Mouse (Mus musculus) ovary, adult 18-20 months (tissue): ENCODE measurements at regions not wholly inside any gene's neighbourhood (a gene's known extent, or its start where the extent isn't known, plus 50 kb on each side); places are given as distances from the start of the nearest gene placed in this dataset.
"Not testable (repeated sequence)": the region's sequence is repeated elsewhere in the genome, so short reads cannot be mapped to it uniquely, and the experiment has no call there.

ENCODE experiments used
- DNase-seq: peaks from one replicate; pipeline ENCODE4 v3.0.0; 2022; ENCODE audit warnings: low spot score, mixed read lengths

- DNase-seq, result not testable (repeated sequence)
Measured at GRCm38 (mm10) chr14:53582528-53582927, 671.4 kb downstream of the Dad1 start.

GRCm38 (mm10) chr14:53581734-53582133 is 672.2 kb downstream of the Dad1 start:
- DNase-seq, result not testable (repeated sequence)

- DNase-seq, result not testable (repeated sequence)
Measured at GRCm38 (mm10) chr14:53576927-53577326, 677.0 kb downstream of the Dad1 start.

GRCm38 (mm10) chr14:53572701-53573100 is 681.2 kb downstream of the Dad1 start:
- DNase-seq, result not testable (repeated sequence)

GRCm38 (mm10) chr14:53562606-53563005 is 691.3 kb downstream of the Dad1 start:
- no peak for DNase-seq

GRCm38 (mm10) chr14:53560146-53560545 is 693.8 kb downstream of the Dad1 start:
- DNase-seq, result not testable (repeated sequence)

GRCm38 (mm10) chr14:53559386-53559920 is 694.5 kb downstream of the Dad1 start:
- not testable (repeated sequence) for DNase-seq

GRCm38 (mm10) chr14:53553771-53554170 is 700.1 kb downstream of the Dad1 start:
- no peak for DNase-seq

GRCm38 (mm10) chr14:53547365-53547764 is 706.5 kb downstream of the Dad1 start:
- DNase-seq, result not testable (repeated sequence)

- no peak for DNase-seq
Measured at GRCm38 (mm10) chr14:53545351-53545750, 708.6 kb downstream of the Dad1 start.

GRCm38 (mm10) chr14:53541640-53542039 is 712.3 kb downstream of the Dad1 start:
- not testable (repeated sequence) for DNase-seq

GRCm38 (mm10) chr14:53537895-53538294 is 716.0 kb downstream of the Dad1 start:
- DNase-seq, result not testable (repeated sequence)

GRCm38 (mm10) chr14:53523430-53523829 is 730.5 kb downstream of the Dad1 start:
- DNase-seq, result not testable (repeated sequence)

- not testable (repeated sequence) for DNase-seq
Measured at GRCm38 (mm10) chr14:53518954-53519353, 735.0 kb downstream of the Dad1 start.

GRCm38 (mm10) chr14:53516623-53517238 is 737.2 kb downstream of the Dad1 start:
- not testable (repeated sequence) for DNase-seq

GRCm38 (mm10) chr14:53505389-53505788 is 748.5 kb downstream of the Dad1 start:
- not testable (repeated sequence) for DNase-seq

GRCm38 (mm10) chr14:53488383-53488782 is 765.5 kb downstream of the Dad1 start:
- DNase-seq, result not testable (repeated sequence)

- not testable (repeated sequence) for DNase-seq
Measured at GRCm38 (mm10) chr14:53487611-53488010, 766.3 kb downstream of the Dad1 start.

- not testable (repeated sequence) for DNase-seq
Measured at GRCm38 (mm10) chr14:53474170-53474569, 779.7 kb downstream of the Dad1 start.

- DNase-seq, result not testable (repeated sequence)
Measured at GRCm38 (mm10) chr14:53460790-53461189, 793.1 kb downstream of the Dad1 start.

- DNase-seq, result no peak
Measured at GRCm38 (mm10) chr14:53454001-53454400, 799.9 kb downstream of the Dad1 start.

GRCm38 (mm10) chr14:53439643-53440042 is 814.3 kb downstream of the Dad1 start:
- not testable (repeated sequence) for DNase-seq

GRCm38 (mm10) chr14:53430130-53430529 is 823.8 kb downstream of the Dad1 start:
- not testable (repeated sequence) for DNase-seq

GRCm38 (mm10) chr14:53428447-53428846 is 825.5 kb downstream of the Dad1 start:
- DNase-seq, result not testable (repeated sequence)
